Mouse (Mus musculus) frontal cortex, postnatal 25 days (tissue): ENCODE data around the gene Cplane1.

Source experiments
- DNase-seq, 2 experiments: peaks; one replicate each; pipeline ENCODE4 v3.0.0; 2022; ENCODE audit warnings: low spot score in 2 of 2

The Cplane1 gene

DNA sequence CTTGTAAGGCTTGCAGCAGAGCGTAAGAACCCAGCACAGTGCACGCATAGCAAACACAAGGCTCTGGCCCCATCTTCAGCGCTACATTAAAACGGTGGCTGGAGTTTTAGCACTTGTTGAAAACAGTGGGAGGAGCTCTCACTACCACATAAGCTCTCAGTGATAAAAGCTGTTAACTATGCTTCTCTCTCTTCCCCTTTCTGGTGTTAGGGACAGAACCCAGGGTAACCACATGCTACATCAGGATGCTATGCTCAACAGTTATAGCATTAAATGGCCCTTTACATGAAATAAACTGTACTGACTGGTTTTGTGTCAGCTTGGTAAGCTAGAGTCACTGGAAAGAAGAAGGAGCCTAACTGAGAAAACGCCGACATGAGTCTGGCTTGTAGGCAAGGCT, 125.2 kb downstream of the Cplane1 start:
- DNase-seq = no peak

GRCm38 (mm10) chr15:8302944-8303343, 134.0 kb downstream of the Cplane1 start:
- DNase-seq = no peak

DNA sequence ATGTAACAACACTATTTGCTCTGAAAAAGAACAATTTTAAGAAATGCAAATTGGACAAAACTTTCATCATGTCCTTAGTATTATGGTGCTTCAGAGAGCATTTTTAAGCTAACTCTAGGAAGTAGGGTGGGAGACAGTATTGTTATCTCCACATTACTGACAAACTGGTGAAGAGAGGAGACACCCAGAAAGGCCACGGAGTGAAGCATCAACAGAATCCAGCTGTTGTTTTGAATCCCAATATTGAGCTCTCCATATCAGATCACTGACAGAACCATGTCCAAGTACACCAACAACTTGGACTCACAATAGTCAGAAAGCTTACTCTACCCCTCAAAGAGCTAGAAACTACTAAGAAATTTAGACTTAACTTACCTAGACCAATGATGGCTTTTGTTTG, 136.6 kb downstream of the Cplane1 start:
- DNase-seq = no peak

DNA sequence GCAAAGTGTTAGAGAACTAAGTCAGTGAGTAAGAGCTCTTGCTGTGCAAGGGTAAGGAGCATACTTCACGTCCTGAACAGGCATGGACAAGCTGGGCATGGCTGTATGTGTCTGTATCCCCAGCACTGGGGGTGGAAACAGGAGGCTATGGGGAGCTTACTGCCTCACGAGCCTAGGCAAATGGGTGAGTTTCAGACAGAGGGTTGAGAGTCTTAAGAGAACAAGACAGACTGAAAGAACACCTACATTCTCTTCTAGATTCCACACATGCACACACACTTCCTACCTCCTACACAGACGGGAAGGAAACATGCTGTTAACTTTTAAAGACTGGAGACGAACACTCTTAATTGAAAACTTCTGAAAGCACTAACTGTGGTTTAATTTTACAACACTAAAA, 148.5 kb downstream of the Cplane1 start:
- no peak for DNase-seq

- no peak for DNase-seq
Measured at GRCm38 (mm10) chr15:8319191-8319590, 150.3 kb downstream of the Cplane1 start.
